Mouse (Mus musculus): ENCODE measurements at regions not wholly inside any gene's neighbourhood (a gene's known extent, or its start where the extent isn't known, plus 50 kb on each side); places are given as distances from the start of the nearest gene placed in this dataset.

DNA sequence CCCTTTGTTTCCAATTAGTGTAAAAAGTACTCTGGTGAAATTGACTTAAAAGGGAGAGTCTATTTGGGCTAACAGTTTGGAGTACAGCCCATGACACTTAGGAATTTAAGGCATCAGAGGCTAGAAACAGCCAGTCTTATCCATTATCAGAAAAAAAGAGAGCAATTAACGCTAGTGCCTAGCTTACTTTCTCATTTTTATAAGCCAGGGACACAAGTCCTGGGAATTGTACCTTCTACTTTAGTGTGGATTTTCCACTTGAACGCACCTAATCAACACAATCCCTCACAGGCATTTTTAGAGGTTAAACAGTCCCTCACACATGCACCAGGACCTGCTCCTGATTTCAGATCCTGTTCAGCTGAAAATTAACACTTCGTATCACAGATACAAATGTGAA lies 65.9 kb upstream of the P3h2 start:
- DNase-seq (ENCODE audit: low spot score in 2 of 2): no peak

DNA sequence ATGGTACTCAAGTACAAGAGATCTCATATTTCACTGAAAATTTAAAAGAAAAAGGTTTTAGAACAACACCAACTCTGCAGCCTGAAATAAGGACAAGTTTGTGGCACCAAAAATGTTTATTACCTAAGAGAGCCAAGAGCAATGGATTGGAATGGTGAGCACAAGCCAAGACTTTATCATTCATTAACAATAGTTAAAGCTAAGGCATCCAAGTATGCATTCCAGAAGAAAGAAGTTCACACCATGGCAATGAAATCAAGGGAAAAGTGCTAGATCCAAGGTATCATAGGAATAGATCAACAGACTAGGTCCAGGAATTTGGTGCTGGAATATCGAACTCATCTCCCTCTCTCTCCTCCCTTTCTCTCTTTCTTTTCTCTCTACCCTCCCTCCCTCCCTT lies 63.8 kb upstream of the P3h2 start:
- no peak for DNase-seq (ENCODE audit: low spot score in 2 of 2)

DNA sequence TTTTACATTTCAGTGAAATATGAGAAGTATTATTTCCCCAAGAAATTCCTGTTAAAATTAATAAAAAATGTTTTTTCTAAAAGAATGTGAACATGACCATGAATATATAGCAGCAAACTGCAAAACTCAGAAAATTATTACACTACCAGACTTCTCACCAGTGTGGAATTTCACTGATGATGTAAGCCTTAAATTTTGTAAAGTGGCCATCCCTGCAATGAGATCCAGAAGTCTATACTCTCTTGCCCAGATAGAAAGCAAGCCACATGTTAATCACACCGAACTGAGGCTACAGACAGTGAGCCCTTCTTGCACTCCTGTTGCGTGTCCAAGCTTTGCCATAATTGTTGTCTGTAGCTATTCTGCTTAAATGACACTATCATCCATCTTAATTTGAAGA lies 62.6 kb upstream of the P3h2 start:
- DNase-seq (ENCODE audit: low spot score in 2 of 2): no peak

DNA sequence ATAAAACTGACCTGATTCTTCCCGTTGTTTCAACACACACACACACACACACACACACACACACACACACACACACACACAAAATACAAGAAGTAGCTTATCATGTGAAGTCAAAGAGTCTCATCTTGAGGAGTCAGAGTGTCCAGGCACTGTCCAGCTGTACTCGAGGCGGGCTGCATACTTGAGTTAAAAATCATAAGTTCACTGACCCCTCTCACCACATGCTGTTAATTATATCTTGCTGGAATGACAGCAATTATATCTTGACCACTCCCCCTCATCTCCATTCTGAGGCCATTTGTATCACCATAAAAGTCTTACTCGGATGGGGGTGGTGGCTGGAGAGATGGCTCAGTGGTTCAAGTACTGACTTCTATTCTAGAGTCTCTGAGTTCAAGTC lies 58.5 kb upstream of the P3h2 start:
- no peak for DNase-seq (ENCODE audit: low spot score in 2 of 2)

DNA sequence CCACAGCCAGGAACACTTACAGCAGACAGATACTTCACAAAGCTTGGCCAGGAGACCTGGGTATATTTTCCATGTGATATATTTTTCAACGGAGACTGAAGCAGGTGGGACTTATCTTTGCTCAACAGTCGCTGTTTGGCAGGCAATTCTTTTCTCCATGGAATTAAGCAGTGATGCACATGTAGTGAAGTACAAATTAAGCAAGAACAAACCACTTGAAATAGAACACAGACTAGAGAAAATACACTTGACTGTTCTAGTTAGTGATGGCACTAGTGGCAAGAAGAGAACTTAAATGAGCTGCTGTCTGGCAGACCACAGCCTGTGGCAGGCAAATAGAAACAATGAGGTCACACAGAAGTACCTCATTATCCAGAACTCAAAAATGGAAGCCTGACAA lies 57.8 kb upstream of the P3h2 start:
- DNase-seq (ENCODE audit: low spot score in 2 of 2): no peak

DNA sequence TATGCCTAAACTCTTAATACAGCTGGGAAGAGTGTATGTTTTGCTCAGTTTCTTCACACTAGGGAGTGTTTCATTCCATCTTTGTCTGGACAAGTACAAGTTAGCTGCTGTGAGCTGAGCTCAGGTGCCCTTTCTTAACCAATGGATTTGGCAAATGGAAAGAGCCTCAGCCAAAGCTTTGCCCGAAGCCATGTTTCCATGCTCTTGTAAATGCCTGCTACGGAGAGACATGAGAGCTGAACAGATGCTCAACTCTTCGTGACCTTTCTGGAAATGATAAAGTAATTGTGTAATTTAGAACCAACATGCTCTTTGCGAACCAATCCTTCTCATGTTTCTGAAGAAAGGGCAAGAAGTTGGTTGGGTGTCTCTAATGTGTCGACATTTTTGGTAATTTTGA lies 52.0 kb upstream of the P3h2 start:
- no peak for DNase-seq (ENCODE audit: low spot score in 2 of 2)
